Mouse (Mus musculus) cortical plate, adult 2 months (tissue): ENCODE measurements at regions not wholly inside any gene's neighbourhood (a gene's known extent, or its start where the extent isn't known, plus 50 kb on each side); places are given as distances from the start of the nearest gene placed in this dataset.

ENCODE experiments used
- H3K27ac ChIP-seq: fragments of 200-500 bp; 2 replicates; pipeline ENCODE4 v1.5.1; 2012; ENCODE audit warnings: low read length, control low read depth, inconsistent platforms; ENCODE audit not compliant: insufficient read depth
- H3K4me1 ChIP-seq: fragments of 200-500 bp; 2 replicates; pipeline ENCODE4 v1.6.1; 2011; ENCODE audit warnings: low read length; ENCODE audit not compliant: control insufficient read depth, insufficient read depth
- H3K4me3 ChIP-seq: fragments of 200-500 bp; 2 replicates; pipeline ENCODE4 v1.5.1; 2011; ENCODE audit warnings: mild to moderate bottlenecking, low read length, control low read depth; ENCODE audit not compliant: insufficient read depth
- CTCF ChIP-seq: fragments of 200-500 bp; IDR thresholded peaks from 2 replicates; pipeline ENCODE4 v1.5.1; 2011; ENCODE audit warnings: mild to moderate bottlenecking, control low read depth, low read length; ENCODE audit not compliant: insufficient read depth; ENCODE audit errors: extremely low read depth
- POLR2A ChIP-seq: fragments of 200-500 bp; IDR thresholded peaks from 2 replicates; pipeline ENCODE4 v1.6.1; 2011; ENCODE audit warnings: mild to moderate bottlenecking, low read length, control low read depth; ENCODE audit not compliant: insufficient read depth; ENCODE audit errors: extremely low read depth

- Histone ChIP-seq H3K4me3 (no peak overlapping the region), H3K4me1 (no peaks in the 10 kb centered on the region; the same call in 1 of the 2 replicates), H3K27ac (no peak overlapping the region)
- TF ChIP-seq CTCF (no peak), POLR2A (no peak)
Observed at GRCm38 (mm10) chr2:124930719-124931118, 137.2 kb upstream of the Slc24a5 start.

GRCm38 (mm10) chr2:124932566-124932965 is 135.4 kb upstream of the Slc24a5 start:
- no peak for TF ChIP-seq CTCF
- Histone ChIP-seq H3K27ac (no peak overlapping the region), H3K4me3 (no peak overlapping the region), H3K4me1 (no peaks in the 10 kb centered on the region; the same call in 1 of the 2 replicates)

- no peak for TF ChIP-seq POLR2A
- TF ChIP-seq CTCF, result no peak
- H3K4me1 ChIP-seq, result no peaks in the 10 kb centered on the region
- no peak overlapping the region for H3K4me3 ChIP-seq
- no peak overlapping the region for H3K27ac ChIP-seq
Observed at GRCm38 (mm10) chr2:124933876-124934275, 134.0 kb upstream of the Slc24a5 start.

- no peak for TF ChIP-seq POLR2A
- no peak for TF ChIP-seq CTCF
- no peak overlapping the region for H3K4me3 ChIP-seq
- H3K27ac ChIP-seq, result no peak overlapping the region
- no peaks in the 10 kb centered on the region for H3K4me1 ChIP-seq
Observed at GRCm38 (mm10) chr2:124948263-124948781, 119.6 kb upstream of the Slc24a5 start.

- Histone ChIP-seq H3K4me1 (no peaks in the 10 kb centered on the region), H3K4me3 (no peak overlapping the region), H3K27ac (no peak overlapping the region)
- no peak for TF ChIP-seq CTCF
Observed at GRCm38 (mm10) chr2:124948812-124949211, 119.1 kb upstream of the Slc24a5 start.

GRCm38 (mm10) chr2:124952212-124952611 is 115.7 kb upstream of the Slc24a5 start:
- TF ChIP-seq POLR2A, result no peak
- TF ChIP-seq CTCF, result no peak
- no peak overlapping the region for H3K4me3 ChIP-seq
- no peak overlapping the region for H3K27ac ChIP-seq
- no peaks in the 10 kb centered on the region for H3K4me1 ChIP-seq

GRCm38 (mm10) chr2:124953015-124953414 is 114.9 kb upstream of the Slc24a5 start:
- Histone ChIP-seq H3K4me3 (no peak overlapping the region), H3K27ac (no peak overlapping the region), H3K4me1 (no peaks in the 10 kb centered on the region)
- TF ChIP-seq CTCF (no peak), POLR2A (no peak)

GRCm38 (mm10) chr2:124955843-124956242 is 112.1 kb upstream of the Slc24a5 start:
- TF ChIP-seq POLR2A, result no peak
- TF ChIP-seq CTCF, result no peak
- no peak overlapping the region for H3K27ac ChIP-seq
- H3K4me1 ChIP-seq, result no peaks in the 10 kb centered on the region

GRCm38 (mm10) chr2:124959431-124959830 is 108.5 kb upstream of the Slc24a5 start:
- Histone ChIP-seq H3K4me3 (no peak overlapping the region), H3K4me1 (no peaks in the 10 kb centered on the region), H3K27ac (no peak overlapping the region)
- TF ChIP-seq CTCF (no peak), POLR2A (no peak)

More at GRCm38 (mm10) chr2:124955843-124956242, 112.1 kb upstream of the Slc24a5 start:
- no peak overlapping the region for H3K4me3 ChIP-seq

GRCm38 (mm10) chr2:124971826-124972749 is 95.8 kb upstream of the Slc24a5 start:
- Histone ChIP-seq H3K27ac (no peak overlapping the region), H3K4me1 (no peaks in the 10 kb centered on the region), H3K4me3 (no peak overlapping the region)
- no peak for TF ChIP-seq POLR2A
- TF ChIP-seq CTCF, result no peak
